Mouse (Mus musculus) left cerebral cortex, postnatal 36 days (tissue): ENCODE results near the gene Fam173a. TPM values are rescaled to one million over a fixed set of nuclear protein-coding genes. Genes with fewer than 3 reads are reported as not detected.
"Not testable (repeated sequence)": the region's sequence is repeated elsewhere in the genome, so short reads cannot be mapped to it uniquely, and the experiment has no call there.

Experiments used
- DNase-seq, 2 experiments: peaks; one replicate each; pipeline ENCODE4 v3.0.0; 2021 to 2022; ENCODE audit warnings: low spot score in 2 of 2, mixed read lengths in 1 of 2
- intact Hi-C: fragments of 180-260 bp; cut with DNase I; formaldehyde crosslinking; loops from one replicate; pipeline ENCODE4 v1.15.1; 2025
- total RNA-seq, 2 experiments: library from RNA; stranded (reverse); gene quantifications; 2 replicates each; pipeline ENCODE4 v1.2.3; 2021

The Fam173a gene
- total RNA-seq, 2 experiments from 2014 or later, result 81.2 to 81.7 TPM

GRCm38 (mm10) chr17:25807452-25807851, 14.8 kb upstream of the Fam173a start:
- intact Hi-C loops, result loop anchor here (10.0 kb wide), 1 partner anchor 233 kb away; the partner anchor contains the start of genes Lmf1 and Sox8
- DNase-seq, result not testable (repeated sequence)

GRCm38 (mm10) chr17:25806507-25806906, 13.8 kb upstream of the Fam173a start:
- intact Hi-C loops, result loop anchor here (10.0 kb wide), 1 partner anchor 232 kb away; the partner anchor contains the start of genes Lmf1 and Sox8
- DNase-seq, result no peak

GRCm38 (mm10) chr17:25802825-25803517, 10.3 kb upstream of the Fam173a start:
- intact Hi-C loops, result loop anchor here (10.0 kb wide), 1 partner anchor 228 kb away; the partner anchor contains the start of genes Lmf1 and Sox8
- peak; percentile 78 to 83 for DNase-seq

GRCm38 (mm10) chr17:25801029-25801428, 8.3 kb upstream of the Fam173a start:
- no peak for DNase-seq
- intact Hi-C loops, result loop anchor here (1.0 to 10.0 kb wide), 3 partner anchors 28 to 226 kb away; partner anchors contain the start of genes Lmf1, Narfl and Sox8

GRCm38 (mm10) chr17:25796951-25797369, 4.3 kb upstream of the Fam173a start, which contains the start of gene Metrn:
Gene Metrn, minus strand, starts transcription at chr17:25797136.
- intact Hi-C loops, result loop anchor here (1.0 kb wide), 1 partner anchor 24 kb away; the partner anchor contains the start of gene Narfl
- DNase-seq, result peak; percentile 69

- intact Hi-C loops, result no loop called here
- no peak for DNase-seq
Measured at GRCm38 (mm10) chr17:25796211-25796771, 3.6 kb upstream of the Fam173a start.

- intact Hi-C loops, result no loop called here
- DNase-seq, result no peak
Measured at GRCm38 (mm10) chr17:25795609-25796092, 3.0 kb upstream of the Fam173a start, which contains the start of gene AC134908.4. Gene AC134908.4, minus strand, starts transcription at chr17:25795659.

GRCm38 (mm10) chr17:25794998-25795397, 2.3 kb upstream of the Fam173a start:
- intact Hi-C loops, result loop anchor here (5.0 kb wide), 1 partner anchor 318 kb away; no protein-coding TSS in a partner anchor
- no peak for DNase-seq

- no peak for DNase-seq
- intact Hi-C loops, result loop anchor here (5.0 kb wide), 1 partner anchor 317 kb away; no protein-coding TSS in a partner anchor
Measured at GRCm38 (mm10) chr17:25794197-25794596, 1.5 kb upstream of the Fam173a start.

GRCm38 (mm10) chr17:25791843-25792527, 716 bp downstream of the Fam173a start:
- intact Hi-C loops, result loop anchor here (5.0 kb wide), 1 partner anchor 315 kb away; no protein-coding TSS in a partner anchor
- DNase-seq, result peak; percentile 89

- DNase-seq, result no peak
Measured at GRCm38 (mm10) chr17:25791320-25791842, 1.3 kb downstream of the Fam173a start.

GRCm38 (mm10) chr17:25786781-25787504, 5.8 kb downstream of the Fam173a start:
- no peak for DNase-seq
- intact Hi-C loops, result no loop called here

More at GRCm38 (mm10) chr17:25791320-25791842, 1.3 kb downstream of the Fam173a start:
- intact Hi-C loops, result loop anchor here (5.0 kb wide), 1 partner anchor 314 kb away; no protein-coding TSS in a partner anchor

- DNase-seq, result no peak
- intact Hi-C loops, result no loop called here
Measured at GRCm38 (mm10) chr17:25786280-25786679, 6.4 kb downstream of the Fam173a start, which contains the start of gene Ccdc78. Gene Ccdc78, plus strand, starts transcription at chr17:25786580.

GRCm38 (mm10) chr17:25785281-25785745, 7.4 kb downstream of the Fam173a start, which contains the start of gene Haghl:
Gene Haghl, minus strand, starts transcription at chr17:25785673.
- intact Hi-C loops, result no loop called here
- DNase-seq, result peak; percentile 96 to 98

GRCm38 (mm10) chr17:25783861-25784574, 8.7 kb downstream of the Fam173a start:
- intact Hi-C loops, result no loop called here
- no peak for DNase-seq

- DNase-seq, result no peak
- intact Hi-C loops, result no loop called here
Measured at GRCm38 (mm10) chr17:25783086-25783485, 9.6 kb downstream of the Fam173a start.

GRCm38 (mm10) chr17:25781339-25781738, 11.4 kb downstream of the Fam173a start:
- intact Hi-C loops, result no loop called here
- DNase-seq, result no peak

- DNase-seq, result no peak
- intact Hi-C loops, result no loop called here
Measured at GRCm38 (mm10) chr17:25777948-25778347, 14.8 kb downstream of the Fam173a start.
